Mouse (Mus musculus): ENCODE results near the gene Ggps1.
"Not testable (repeated sequence)": the region's sequence is repeated elsewhere in the genome, so short reads cannot be mapped to it uniquely, and the experiment has no call there.

Gene Ggps1

GRCm38 (mm10) chr13:14035875-14036630 is 27.2 kb downstream of the Ggps1 start:
- DNase-seq: no peak

- not testable (repeated sequence) for DNase-seq
Observed at GRCm38 (mm10) chr13:14035352-14035751, 27.9 kb downstream of the Ggps1 start.

GRCm38 (mm10) chr13:14034073-14034348 is 29.3 kb downstream of the Ggps1 start:
- no peak for DNase-seq

- DNase-seq: no peak
Observed at GRCm38 (mm10) chr13:14033309-14034072, 29.8 kb downstream of the Ggps1 start.

GRCm38 (mm10) chr13:14026154-14026820 is 37.0 kb downstream of the Ggps1 start:
- DNase-seq: no peak

- no peak for DNase-seq
Observed at GRCm38 (mm10) chr13:14025554-14025953, 37.7 kb downstream of the Ggps1 start.

- DNase-seq: not testable (repeated sequence)
Observed at GRCm38 (mm10) chr13:14021417-14021816, 41.9 kb downstream of the Ggps1 start.

- no peak for DNase-seq
Observed at GRCm38 (mm10) chr13:14018852-14019251, 44.4 kb downstream of the Ggps1 start.

GRCm38 (mm10) chr13:14018283-14018682 is 45.0 kb downstream of the Ggps1 start:
- no peak for DNase-seq

GRCm38 (mm10) chr13:14015609-14016008 is 47.7 kb downstream of the Ggps1 start:
- DNase-seq: no peak

GRCm38 (mm10) chr13:14014540-14014939 is 48.7 kb downstream of the Ggps1 start:
- no peak for DNase-seq

GRCm38 (mm10) chr13:14014001-14014400 is 49.3 kb downstream of the Ggps1 start:
- DNase-seq: no peak

GRCm38 (mm10) chr13:14011454-14011995 is 51.8 kb downstream of the Ggps1 start:
- DNase-seq: no peak

GRCm38 (mm10) chr13:14006056-14006455 is 57.2 kb downstream of the Ggps1 start:
- DNase-seq: no peak

GRCm38 (mm10) chr13:14004999-14005398 is 58.3 kb downstream of the Ggps1 start:
- DNase-seq: no peak

GRCm38 (mm10) chr13:14004086-14004485 is 59.2 kb downstream of the Ggps1 start:
- DNase-seq: peak; percentile 18

GRCm38 (mm10) chr13:14002706-14003105 is 60.6 kb downstream of the Ggps1 start:
- DNase-seq: peak; percentile 5

Data from lung, postnatal 10 days (tissue).